Mouse (Mus musculus): ENCODE data around the gene Rinl.

The Rinl gene

GRCm38 (mm10) chr7:28788307-28789195 lies at the start of gene Rinl:
TSS of gene Rinl (plus strand) at chr7:28788969.
- no peak for DNase-seq (ENCODE audit: low spot score)

- DNase-seq (ENCODE audit: low spot score) = no peak
These were observed 48.9 kb upstream of the Rinl start for GRCm38 (mm10) chr7:28739829-28740228.

GRCm38 (mm10) chr7:28740949-28741348 lies 47.8 kb upstream of the Rinl start:
- DNase-seq (ENCODE audit: low spot score) = no peak

- no peak for DNase-seq (ENCODE audit: low spot score)
These were observed 47.4 kb upstream of the Rinl start for GRCm38 (mm10) chr7:28741368-28741708.

- peak; percentile 98 for DNase-seq (ENCODE audit: low spot score)
These were observed 46.9 kb upstream of the Rinl start, which contains the start of the genes Mrps12 and Sars2 for GRCm38 (mm10) chr7:28741709-28742438. TSS of gene Mrps12 (minus strand) at chr7:28741820. TSS of gene Sars2 (plus strand) at chr7:28741992.

- no peak for DNase-seq (ENCODE audit: low spot score)
These were observed 38.8 kb upstream of the Rinl start for GRCm38 (mm10) chr7:28749935-28750334.

GRCm38 (mm10) chr7:28756079-28756478 lies 32.7 kb upstream of the Rinl start, which contains the start of gene Ccer2:
TSS of gene Ccer2 (plus strand) at chr7:28756174.
- DNase-seq (ENCODE audit: low spot score) = no peak

GRCm38 (mm10) chr7:28758623-28759022 lies 30.1 kb upstream of the Rinl start:
- no peak for DNase-seq (ENCODE audit: low spot score)

- no peak for DNase-seq (ENCODE audit: low spot score)
These were observed 26.9 kb upstream of the Rinl start for GRCm38 (mm10) chr7:28761907-28762306.

GRCm38 (mm10) chr7:28765211-28765610 lies 23.6 kb upstream of the Rinl start:
- DNase-seq (ENCODE audit: low spot score) = no peak

- peak; percentile 100 for DNase-seq (ENCODE audit: low spot score)
These were observed 22.4 kb upstream of the Rinl start, which contains the start of gene Sirt2 for GRCm38 (mm10) chr7:28766173-28766879. TSS of gene Sirt2 (plus strand) at chr7:28766735.

- no peak for DNase-seq (ENCODE audit: low spot score)
These were observed 21.9 kb upstream of the Rinl start for GRCm38 (mm10) chr7:28766910-28767309.

GRCm38 (mm10) chr7:28767462-28767965 lies 21.3 kb upstream of the Rinl start, which contains the start of gene Nfkbib:
TSS of gene Nfkbib (minus strand) at chr7:28767512.
- DNase-seq (ENCODE audit: low spot score) = no peak

- DNase-seq (ENCODE audit: low spot score) = no peak
These were observed 19.3 kb upstream of the Rinl start for GRCm38 (mm10) chr7:28769414-28769958.

GRCm38 (mm10) chr7:28770309-28770708 lies 18.5 kb upstream of the Rinl start:
- no peak for DNase-seq (ENCODE audit: low spot score)

GRCm38 (mm10) chr7:28771867-28772266 lies 16.9 kb upstream of the Rinl start:
- no peak for DNase-seq (ENCODE audit: low spot score)

GRCm38 (mm10) chr7:28773163-28773562 lies 15.6 kb upstream of the Rinl start:
- DNase-seq (ENCODE audit: low spot score) = no peak

GRCm38 (mm10) chr7:28774164-28774563 lies 14.6 kb upstream of the Rinl start:
- no peak for DNase-seq (ENCODE audit: low spot score)

- DNase-seq (ENCODE audit: low spot score) = no peak
These were observed 13.6 kb upstream of the Rinl start for GRCm38 (mm10) chr7:28775129-28775528.

- no peak for DNase-seq (ENCODE audit: low spot score)
These were observed 9.9 kb upstream of the Rinl start for GRCm38 (mm10) chr7:28778825-28779224.

- DNase-seq (ENCODE audit: low spot score) = peak; percentile 95
These were observed 8.6 kb upstream of the Rinl start for GRCm38 (mm10) chr7:28780067-28780658.
